Mouse (Mus musculus) G1E (cell line): ENCODE results near the gene Sun2.

Source experiments
- CTCF ChIP-seq: IDR thresholded peaks from 2 replicates; pipeline ENCODE4 v1.5.1; 2012; ENCODE audit warnings: low read depth, low read length, inconsistent platforms, mixed read lengths
- GATA1 ChIP-seq: IDR thresholded peaks from 2 replicates; pipeline ENCODE4 v1.6.1; 2012; ENCODE audit warnings: borderline replicate concordance, low read length, inconsistent platforms, mixed read lengths
- GATA2 ChIP-seq: IDR thresholded peaks from 2 replicates; pipeline ENCODE4 v1.6.1; 2012; ENCODE audit warnings: low read depth, low read length, inconsistent platforms, borderline replicate concordance

DNA sequence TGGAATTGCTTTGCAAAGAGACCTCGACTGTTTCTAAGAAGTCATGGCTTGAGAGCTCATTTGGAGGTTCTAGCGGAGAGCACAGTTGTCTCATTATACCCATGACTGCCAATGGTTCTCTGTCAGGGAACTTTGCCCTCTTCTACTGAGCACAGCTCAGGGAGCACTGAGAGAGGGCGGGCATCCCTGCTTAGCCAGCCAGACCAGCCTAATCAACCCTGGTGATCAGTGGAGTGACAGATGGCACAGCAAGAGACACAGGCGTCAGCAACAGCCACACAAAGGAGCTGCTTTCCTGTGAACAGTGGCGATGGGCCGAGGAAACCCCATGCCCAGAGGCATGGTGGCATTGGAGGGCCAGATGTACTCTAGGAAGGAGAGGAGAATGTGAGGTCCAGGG lies 45.3 kb downstream of the Sun2 start:
- no peak for TF ChIP-seq GATA1
- TF ChIP-seq CTCF, result no peak
- no peak for TF ChIP-seq GATA2
